Mouse (Mus musculus) MEL (cell line): ENCODE measurements around the gene Naglu. TPM values are rescaled to one million over a fixed set of nuclear protein-coding genes. Genes with fewer than 3 reads are reported as not detected.

Source experiments
- DNase-seq: peaks from one replicate; pipeline ENCODE4 v3.0.0; 2011; ENCODE audit warnings: low read depth, low spot score
- H3K27ac ChIP-seq: 2 replicates; pipeline ENCODE4 v1.5.1; 2012; ENCODE audit warnings: low read depth, mild to moderate bottlenecking, control low read depth, low read length, moderate library complexity; ENCODE audit not compliant: control insufficient read depth
- H3K27me3 ChIP-seq, 2 experiments: fragments of 150-350 bp in 1 of 2; sonication (generic) in 1 of 2; 2 replicates each; pipeline ENCODE4 v1.6.1; 2012; ENCODE audit warnings: low read length in 2 of 2, mild to moderate bottlenecking in 2 of 2, improper control_type of control experiment in 1 of 2, moderate library complexity in 1 of 2; ENCODE audit not compliant: insufficient read depth in 2 of 2, control insufficient read depth in 1 of 2
- H3K36me3 ChIP-seq, 2 experiments: 2 replicates each; pipeline ENCODE4 v1.6.1; 2012 to 2014; ENCODE audit warnings: low read length in 2 of 2, improper control_type of control experiment in 1 of 2, inconsistent platforms in 1 of 2, mild to moderate bottlenecking in 1 of 2; ENCODE audit not compliant: insufficient read depth in 2 of 2, control insufficient read depth in 1 of 2
- H3K4me1 ChIP-seq, 2 experiments: fragments of 150-350 bp in 1 of 2; sonication (generic) in 1 of 2; 2 replicates each; pipeline ENCODE4 v1.6.1; 2012; ENCODE audit warnings: low read length in 2 of 2, improper control_type of control experiment in 1 of 2, mild to moderate bottlenecking in 1 of 2; ENCODE audit not compliant: insufficient read depth in 2 of 2, control insufficient read depth in 1 of 2
- H3K4me3 ChIP-seq, 2 experiments: fragments of 150-350 bp in 1 of 2; sonication (generic) in 1 of 2; 2 replicates each; pipeline ENCODE4 v1.5.1; 2012; ENCODE audit warnings: low read depth in 2 of 2, low read length in 2 of 2, mild to moderate bottlenecking in 2 of 2, moderate library complexity in 2 of 2, control low read depth in 1 of 2, improper control_type of control experiment in 1 of 2; ENCODE audit not compliant: control insufficient read depth in 1 of 2, insufficient read depth in 1 of 2
- H3K79me2 ChIP-seq: 2 replicates; pipeline ENCODE4 v1.6.1; 2012; ENCODE audit warnings: mild to moderate bottlenecking, low read length, moderate library complexity; ENCODE audit not compliant: control insufficient read depth, poor library complexity, insufficient read depth
- H3K9ac ChIP-seq: 2 replicates; pipeline ENCODE4 v1.6.1; 2012; ENCODE audit warnings: low read depth, mild to moderate bottlenecking, control low read depth, low read length, moderate library complexity; ENCODE audit not compliant: control insufficient read depth, poor library complexity, severe bottlenecking
- H3K9me3 ChIP-seq: fragments of 150-350 bp; sonication (generic); replicated peaks from 2 replicates; pipeline ENCODE4 v1.6.1; 2012; ENCODE audit warnings: mild to moderate bottlenecking, low read length, improper control_type of control experiment, moderate library complexity; ENCODE audit not compliant: insufficient read depth
- BHLHE40 ChIP-seq: IDR thresholded peaks from 2 replicates; pipeline ENCODE4 v1.6.1; 2012; ENCODE audit warnings: low read depth, mild to moderate bottlenecking, inconsistent platforms, low read length, improper control_type of control experiment, borderline replicate concordance
- CHD1 ChIP-seq: IDR thresholded peaks from 2 replicates; pipeline ENCODE4 v1.6.1; 2012; ENCODE audit warnings: low read depth, mild to moderate bottlenecking, inconsistent platforms, low read length, improper control_type of control experiment
- EP300 ChIP-seq, 2 experiments: IDR thresholded peaks; 2 replicates each; pipeline ENCODE4 v1.6.1; 2011; ENCODE audit warnings: improper control_type of control experiment in 2 of 2, low read length in 2 of 2, low read depth in 1 of 2, mild to moderate bottlenecking in 1 of 2
- GABPA ChIP-seq: IDR thresholded peaks from 2 replicates; pipeline ENCODE4 v1.6.1; 2012; ENCODE audit warnings: low read depth, mild to moderate bottlenecking, inconsistent platforms, low read length, improper control_type of control experiment, moderate library complexity
- GATA1 ChIP-seq: IDR thresholded peaks from 2 replicates; pipeline ENCODE4 v1.6.1; 2011; ENCODE audit warnings: low read depth, low read length, improper control_type of control experiment
- JUND ChIP-seq: IDR thresholded peaks from 2 replicates; pipeline ENCODE4 v1.6.1; 2011; ENCODE audit warnings: low read depth, mild to moderate bottlenecking, improper control_type of control experiment, low read length
- KAT2A ChIP-seq: conservative IDR thresholded peaks from 2 replicates; pipeline ENCODE4 v1.6.1; 2012; ENCODE audit warnings: low read depth, low read length, improper control_type of control experiment, inconsistent platforms
- MAFK ChIP-seq: IDR thresholded peaks from 2 replicates; pipeline ENCODE4 v1.6.1; 2011; ENCODE audit warnings: low read depth, mild to moderate bottlenecking, low read length, improper control_type of control experiment, borderline replicate concordance
- MAX ChIP-seq: IDR thresholded peaks from 2 replicates; pipeline ENCODE4 v1.6.1; 2011; ENCODE audit warnings: low read length, improper control_type of control experiment
- MXI1 ChIP-seq: IDR thresholded peaks from 2 replicates; pipeline ENCODE4 v1.6.1; 2011; ENCODE audit warnings: mild to moderate bottlenecking, low read depth, low read length, improper control_type of control experiment
- MYB ChIP-seq: IDR thresholded peaks from 2 replicates; pipeline ENCODE4 v1.6.1; 2011; ENCODE audit warnings: mild to moderate bottlenecking, low read depth, low read length, improper control_type of control experiment
- MYC ChIP-seq: IDR thresholded peaks from 2 replicates; pipeline ENCODE4 v1.6.1; 2011; ENCODE audit warnings: low read depth, mild to moderate bottlenecking, low read length, improper control_type of control experiment, moderate library complexity
- NELFE ChIP-seq: IDR thresholded peaks from 2 replicates; pipeline ENCODE4 v1.6.1; 2011; ENCODE audit warnings: low read depth, low read length, improper control_type of control experiment
- RCOR1 ChIP-seq: IDR thresholded peaks from 2 replicates; pipeline ENCODE4 v1.6.1; 2012; ENCODE audit warnings: low read depth, mild to moderate bottlenecking, inconsistent platforms, low read length, improper control_type of control experiment
- SIN3A ChIP-seq: IDR thresholded peaks from 2 replicates; pipeline ENCODE4 v1.6.1; 2012; ENCODE audit warnings: low read length, improper control_type of control experiment, inconsistent platforms
- SMC3 ChIP-seq: IDR thresholded peaks from 2 replicates; pipeline ENCODE4 v1.6.1; 2011; ENCODE audit warnings: low read depth, low read length, improper control_type of control experiment
- TAL1 ChIP-seq: IDR thresholded peaks from 2 replicates; pipeline ENCODE4 v1.6.1; 2012; ENCODE audit warnings: mild to moderate bottlenecking, inconsistent platforms, low read length, moderate library complexity, mixed read lengths
- UBTF ChIP-seq: IDR thresholded peaks from 2 replicates; pipeline ENCODE4 v1.6.1; 2012; ENCODE audit warnings: low read depth, mild to moderate bottlenecking, inconsistent platforms, low read length, improper control_type of control experiment, moderate library complexity, borderline replicate concordance; ENCODE audit not compliant: insufficient read depth
- USF1 ChIP-seq: IDR thresholded peaks from 2 replicates; pipeline ENCODE4 v1.6.1; 2014; ENCODE audit warnings: low read depth, mild to moderate bottlenecking, inconsistent platforms, low read length, improper control_type of control experiment, moderate library complexity
- USF2 ChIP-seq, 2 experiments: IDR thresholded peaks; 2 replicates each; pipeline ENCODE4 v1.6.1; 2011 to 2012; ENCODE audit warnings: improper control_type of control experiment in 2 of 2, low read length in 2 of 2, borderline replicate concordance in 1 of 2, inconsistent platforms in 1 of 2, low read depth in 1 of 2, mild to moderate bottlenecking in 1 of 2; ENCODE audit not compliant: insufficient read depth in 1 of 2
- ZKSCAN1 ChIP-seq: IDR thresholded peaks from 2 replicates; pipeline ENCODE4 v1.6.1; 2012; ENCODE audit warnings: low read depth, mild to moderate bottlenecking, inconsistent platforms, low read length, improper control_type of control experiment, moderate library complexity
- ZMIZ1 ChIP-seq: IDR thresholded peaks from 2 replicates; pipeline ENCODE4 v1.6.1; 2012; ENCODE audit warnings: low read depth, mild to moderate bottlenecking, inconsistent platforms, low read length, improper control_type of control experiment, moderate library complexity
- ZNF384 ChIP-seq: IDR thresholded peaks from 2 replicates; pipeline ENCODE4 v1.6.1; 2012; ENCODE audit warnings: low read depth, mild to moderate bottlenecking, inconsistent platforms, low read length, improper control_type of control experiment
- polyA plus RNA-seq, 2 experiments: library from polyadenylated mRNA; stranded (reverse) in 1 of 2; unstranded in 1 of 2; fragments of >175 nt in 1 of 2; fragments of >200 nt in 1 of 2; gene quantifications; 2 replicates each; pipeline versions ENCODE4 v1.2.1 to v1.2.4; 2012; ENCODE audit warnings: low replicate concordance in 2 of 2, low read depth in 1 of 2; ENCODE audit not compliant: insufficient read length in 2 of 2, insufficient read depth in 1 of 2, missing spikeins in 1 of 2
- total RNA-seq: library from RNA; depleted of rRNA; stranded (reverse); fragments of 300-350 nt; gene quantifications from 2 replicates; pipeline ENCODE4 v1.2.3, GENCODE M21; 2012

Gene Naglu
- total and polyA plus RNA-seq, 3 experiments: 1.5 to 3.1 TPM; not detected in 1

DNA sequence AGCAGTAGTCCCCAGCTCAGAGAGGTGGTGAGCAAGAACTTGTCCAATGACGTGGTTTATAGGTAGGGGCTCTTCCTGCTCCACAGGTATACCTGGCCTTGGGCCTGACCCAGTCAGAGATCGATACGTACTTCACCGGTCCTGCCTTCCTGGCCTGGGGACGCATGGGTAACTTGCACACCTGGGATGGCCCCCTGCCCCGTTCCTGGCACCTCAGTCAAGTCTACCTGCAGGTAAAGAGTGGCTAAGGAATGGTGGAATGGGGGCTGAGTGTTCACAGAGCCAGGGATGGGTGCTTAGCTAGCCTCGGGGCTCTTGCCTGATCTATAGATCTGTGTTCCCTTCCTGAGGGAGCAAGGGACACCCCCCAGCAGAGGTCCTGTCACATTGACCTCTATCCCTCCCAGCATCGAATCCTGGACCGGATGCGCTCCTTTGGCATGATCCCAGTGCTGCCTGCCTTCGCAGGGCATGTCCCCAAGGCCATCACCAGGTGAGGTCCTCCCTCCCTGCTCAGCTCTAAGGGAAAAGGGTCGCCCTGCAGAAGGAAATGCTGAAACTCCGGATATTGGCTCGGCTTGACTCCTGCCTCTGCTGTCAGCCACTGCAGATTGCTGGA, 2.1 kb downstream of the Naglu start:
- H3K4me3 ChIP-seq: no peak overlapping the region
- H3K27me3 ChIP-seq: no peaks in the 10 kb centered on the region
- H3K79me2 ChIP-seq: no peaks in the 10 kb centered on the region; the same call in 1 of the 2 replicates
- H3K36me3 ChIP-seq: peaks cover 0 to 7% of the 10 kb centered on the region in 2 experiments; a peak in 2 of 4 replicates
- no peak for DNase-seq
- H3K4me1 ChIP-seq: peaks cover 5 to 11% of the 10 kb centered on the region in 2 experiments
- H3K9me3 ChIP-seq: no peaks in the 10 kb centered on the region
- TF ChIP-seq BHLHE40 (no peak), MXI1 (no peak), MAX (no peak), ZKSCAN1 (no peak), USF2 (IDR thresholded peaks at IDR 0.05; ENCODE audit: borderline replicate concordance in 1 of 2, insufficient read depth in 1 of 2, low read depth in 1 of 2, low read length in 2 of 2) (no peak), TAL1 (no peak), GATA1 (no peak), MYB (no peak), RCOR1 (no peak), EP300 (IDR thresholded peaks at IDR 0.05; ENCODE audit: low read depth in 1 of 2, low read length in 2 of 2) (no peak), USF1 (no peak), SMC3 (no peak), ZNF384 (no peak), GABPA (no peak)
- no peak overlapping the region for H3K27ac ChIP-seq
- H3K9ac ChIP-seq: no peak overlapping the region

DNA sequence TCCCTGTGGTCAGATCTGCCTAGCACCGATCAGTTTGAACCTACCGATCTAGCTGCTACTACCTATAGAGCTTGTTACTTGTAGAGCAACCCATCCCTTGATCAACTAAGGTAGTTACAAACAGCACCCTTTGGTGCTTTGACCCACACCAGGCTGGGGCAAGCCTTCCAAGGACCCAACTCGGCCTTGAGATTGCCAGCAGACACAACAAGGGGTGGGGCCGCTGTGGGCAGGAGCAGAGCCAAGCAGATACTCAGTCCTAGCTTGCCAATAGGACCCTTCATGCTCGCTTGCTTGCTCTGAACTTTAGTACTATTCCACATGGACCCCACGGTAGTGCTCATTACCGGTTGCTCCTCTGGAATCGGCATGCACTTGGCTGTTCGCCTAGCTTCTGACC, 8.3 kb downstream of the Naglu start, which contains the start of gene Hsd17b1:
Gene Hsd17b1 (plus strand): TSS at position 291 of the 400 bp plus-strand sequence.
- H3K27ac ChIP-seq: no peak within 1 kb of the TSS
- H3K9ac ChIP-seq: no peak within 1 kb of the TSS
- TF ChIP-seq JUND (no peak), UBTF (no peak), CHD1 (no peak), MYC (no peak), ZMIZ1 (no peak), NELFE (no peak), RCOR1 (no peak), KAT2A (no peak), MAFK (no peak), SIN3A (no peak), ZNF384 (no peak), GATA1 (no peak)
- TF ChIP-seq, all 39 proteins: peak for 0
- no peaks in the 10 kb centered on the region for H3K27me3 ChIP-seq
- peaks cover 3 to 5% of the 10 kb centered on the region in 2 experiments; a peak in 3 of 4 replicates for H3K4me1 ChIP-seq
- H3K9me3 ChIP-seq: no peaks in the 10 kb centered on the region
- H3K36me3 ChIP-seq: peaks cover 0 to 4% of the 10 kb centered on the region in 2 experiments; a peak in 2 of 4 replicates
- H3K4me3 ChIP-seq: no peak within 1 kb of the TSS
- peaks cover 6% of the 10 kb centered on the region for H3K79me2 ChIP-seq
- DNase-seq: no peak
